Mouse (Mus musculus): ENCODE data around the gene Rchy1. TPM values are rescaled to one million over a fixed set of nuclear protein-coding genes. Genes with fewer than 3 reads are reported as not detected.
"Not testable (repeated sequence)": the region's sequence is repeated elsewhere in the genome, so short reads cannot be mapped to it uniquely, and the experiment has no call there.

Gene Rchy1
- polyA plus RNA-seq, 1 experiment from 2014 or later = 76.3 TPM

DNA sequence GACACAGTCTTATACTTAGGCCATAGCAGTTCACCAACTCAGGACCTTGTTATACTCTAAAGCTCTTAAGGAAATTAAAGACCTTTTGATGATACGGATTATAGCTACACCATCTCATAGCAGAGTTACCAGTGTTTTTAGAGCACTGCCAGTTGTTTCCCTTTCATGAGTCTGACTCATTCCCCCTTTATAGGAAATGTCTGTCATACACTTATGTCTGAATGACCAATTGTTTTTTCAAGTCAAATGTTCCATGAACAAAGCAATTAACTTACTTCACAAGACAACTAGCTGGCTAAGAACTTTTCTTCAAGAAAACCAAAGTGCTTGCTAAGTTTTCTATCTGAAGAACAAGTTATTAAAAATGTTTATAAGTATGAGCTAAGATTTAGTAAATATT is 2.9 kb downstream of the Rchy1 start:
- no peak overlapping the region for H3K4me2 ChIP-seq
- 93% methylated on average over 1 of the region's 1 CpGs for WGBS
- H3K9ac ChIP-seq (replicated peaks) = no peak overlapping the region

DNA sequence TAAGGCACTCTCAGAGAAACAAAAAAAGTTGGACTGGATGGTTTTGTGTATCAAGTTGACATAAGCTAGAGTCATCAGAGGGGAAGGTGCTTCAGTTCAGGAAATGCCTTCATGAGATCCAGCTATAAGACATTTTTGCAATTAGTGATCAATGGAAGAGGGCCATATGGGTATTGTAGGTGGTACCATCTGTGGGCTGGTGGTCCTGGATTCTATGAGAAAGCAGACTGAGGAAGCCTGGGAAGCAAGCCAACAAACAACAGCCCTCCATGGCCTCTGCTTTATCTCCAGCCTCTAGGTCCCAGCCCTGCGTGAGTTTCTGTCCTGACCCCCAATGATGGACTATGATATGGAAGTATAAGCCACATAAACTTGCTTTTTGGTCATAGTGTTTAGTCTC is 3.8 kb downstream of the Rchy1 start:
- H3K36me3 ChIP-seq = peaks cover 29% of the 10 kb centered on the region
- whole genome bisulfite sequencing = 100% methylated on average over 1 of the region's 1 CpGs
- H3K27me3 ChIP-seq = no peaks in the 10 kb centered on the region
- no peaks in the 10 kb centered on the region for H3K9me3 ChIP-seq
- H3K9ac ChIP-seq (replicated peaks) = no peak overlapping the region
- H3K4me1 ChIP-seq (replicated peaks) = peaks cover 20% of the 10 kb centered on the region
- no peak overlapping the region for H3K4me2 ChIP-seq
- H3K27ac ChIP-seq = no peak overlapping the region
- H3K4me3 ChIP-seq (replicated peaks) = no peak overlapping the region
- no peak for ATAC-seq (ENCODE audit: insufficient number of reproducible peaks, insufficient read depth, low FRiP score, low TSS enrichment, low read depth)

More for the DNA sequence above, 2.9 kb downstream of the Rchy1 start:
- Histone ChIP-seq H3K9me3 (no peaks in the 10 kb centered on the region), H3K36me3 (peaks cover 22% of the 10 kb centered on the region), H3K4me3 (replicated peaks) (no peak overlapping the region), H3K27ac (no peak overlapping the region), H3K27me3 (no peaks in the 10 kb centered on the region), H3K4me1 (replicated peaks) (peaks cover 20% of the 10 kb centered on the region)
- ATAC-seq (ENCODE audit: insufficient number of reproducible peaks, insufficient read depth, low FRiP score, low TSS enrichment, low read depth) = no peak

DNA sequence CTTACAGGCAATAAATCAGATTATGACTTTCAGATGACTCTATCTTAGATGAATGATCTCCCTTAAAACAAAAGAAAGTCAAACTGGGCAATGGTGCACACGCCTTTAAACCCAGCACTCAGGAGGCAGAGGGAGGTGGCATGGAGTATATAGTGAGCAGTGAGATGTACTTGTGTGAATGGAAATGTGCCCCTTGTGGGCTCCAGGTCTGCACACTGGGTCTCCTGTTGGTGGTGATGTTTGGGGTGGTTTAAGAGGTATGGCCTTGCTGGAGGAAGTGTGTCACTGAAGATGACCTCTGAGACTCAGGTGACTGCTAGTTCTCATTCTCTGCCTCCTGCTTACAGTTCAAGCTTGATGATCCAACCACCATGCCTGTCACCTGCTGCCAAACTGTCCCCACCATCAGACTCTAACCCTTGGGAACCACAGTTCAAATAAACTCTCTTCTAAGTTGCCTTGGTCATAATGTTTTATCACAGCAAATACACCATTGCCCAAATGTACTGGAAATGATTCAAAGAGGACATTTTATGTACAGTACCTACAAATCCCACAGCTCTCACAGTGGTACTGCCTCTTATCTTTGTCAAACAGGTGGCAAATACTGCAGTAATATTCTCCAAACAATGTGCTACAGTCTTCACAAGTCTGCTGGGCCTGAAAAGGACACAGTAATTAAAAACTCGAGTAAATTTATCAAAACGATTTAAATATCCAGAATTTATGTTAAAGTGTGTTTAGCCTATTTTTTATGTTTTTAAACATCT is 5.7 kb downstream of the Rchy1 start:
- WGBS = 88% methylated on average over 3 of the region's 3 CpGs
- peaks cover 44% of the 10 kb centered on the region for H3K36me3 ChIP-seq
- H3K4me2 ChIP-seq = no peak overlapping the region
- H3K9ac ChIP-seq (replicated peaks) = no peak overlapping the region
- H3K27ac ChIP-seq = no peak overlapping the region
- peaks cover 16% of the 10 kb centered on the region for H3K4me1 ChIP-seq (replicated peaks)
- no peak for ATAC-seq (ENCODE audit: insufficient number of reproducible peaks, insufficient read depth, low FRiP score, low TSS enrichment, low read depth)
- H3K9me3 ChIP-seq = no peaks in the 10 kb centered on the region
- H3K27me3 ChIP-seq = no peaks in the 10 kb centered on the region
- no peak overlapping the region for H3K4me3 ChIP-seq (replicated peaks)

DNA sequence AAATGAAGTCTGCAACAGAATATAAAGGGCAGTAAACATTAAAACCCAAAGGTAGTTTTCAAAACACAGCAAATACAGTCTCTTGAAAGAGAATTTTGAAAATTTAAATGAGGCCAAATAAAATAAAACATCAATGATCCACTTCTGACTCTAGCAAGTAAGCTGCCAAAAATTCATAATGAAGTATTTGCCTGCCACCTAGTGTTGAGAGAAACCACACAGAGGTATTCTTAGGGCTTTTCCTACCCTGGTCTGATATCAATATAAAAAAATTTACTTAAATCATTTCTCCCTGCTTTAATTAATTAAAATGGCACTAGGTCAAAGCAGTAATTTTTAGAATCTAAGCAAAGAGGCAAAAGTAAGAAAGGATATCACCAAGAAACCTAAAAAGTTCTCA is 11.5 kb downstream of the Rchy1 start:
- peaks cover 70% of the 10 kb centered on the region for H3K36me3 ChIP-seq
- H3K4me2 ChIP-seq = no peak overlapping the region
- no peak overlapping the region for H3K27ac ChIP-seq

DNA sequence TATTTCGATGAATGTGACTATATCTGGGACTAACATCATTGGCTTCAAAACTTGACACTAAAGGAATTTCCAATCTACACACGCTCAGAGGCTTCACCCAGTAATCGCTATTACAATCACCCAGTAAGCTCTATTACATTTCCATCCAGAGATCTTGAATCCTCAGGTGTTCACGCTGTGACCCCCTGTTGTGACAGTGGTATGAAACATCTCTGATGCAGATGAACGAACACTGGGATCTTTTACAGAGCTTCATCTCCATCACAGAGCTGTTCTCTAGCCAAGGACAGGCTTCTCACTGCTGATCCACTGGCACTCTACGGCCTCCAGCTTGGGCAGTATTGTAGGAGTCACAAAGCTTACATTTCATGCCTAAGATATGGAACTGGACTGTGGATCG is 13.4 kb downstream of the Rchy1 start:
- H3K4me2 ChIP-seq = no peak overlapping the region
- no peak overlapping the region for H3K9ac ChIP-seq (replicated peaks)
- no peaks in the 10 kb centered on the region for H3K4me1 ChIP-seq (replicated peaks)
- H3K36me3 ChIP-seq = peaks cover 68% of the 10 kb centered on the region
- no peak for ATAC-seq (ENCODE audit: insufficient number of reproducible peaks, insufficient read depth, low FRiP score, low TSS enrichment, low read depth)
- no peaks in the 10 kb centered on the region for H3K27me3 ChIP-seq
- 94% methylated on average over 7 of the region's 7 CpGs for WGBS
- no peak overlapping the region for H3K27ac ChIP-seq
- no peak overlapping the region for H3K4me3 ChIP-seq (replicated peaks)
- H3K9me3 ChIP-seq = no peaks in the 10 kb centered on the region

More for the DNA sequence above, 11.5 kb downstream of the Rchy1 start:
- Histone ChIP-seq H3K9ac (replicated peaks) (no peak overlapping the region), H3K4me1 (replicated peaks) (no peaks in the 10 kb centered on the region), H3K27me3 (no peaks in the 10 kb centered on the region), H3K4me3 (replicated peaks) (no peak overlapping the region), H3K9me3 (no peaks in the 10 kb centered on the region)
- no peak for ATAC-seq (ENCODE audit: insufficient number of reproducible peaks, insufficient read depth, low FRiP score, low TSS enrichment, low read depth)

DNA sequence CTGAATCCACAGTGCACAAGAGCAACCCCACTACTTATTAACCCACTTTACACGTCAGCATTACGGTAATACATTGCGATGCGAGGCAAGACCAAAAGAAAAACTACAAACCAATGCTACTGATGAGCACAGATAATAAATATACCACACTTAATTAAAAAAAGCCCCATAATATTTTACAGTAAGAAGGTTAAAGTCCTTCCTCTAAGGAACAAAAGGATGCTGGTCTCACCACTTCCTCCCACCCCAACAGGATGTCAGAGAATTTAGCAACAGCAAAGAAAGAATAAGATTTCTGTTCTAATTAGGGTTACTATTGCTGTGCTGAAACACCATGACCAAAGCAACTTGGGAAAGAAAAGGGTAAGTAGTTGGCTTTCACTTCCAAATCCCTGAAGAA is 15.9 kb downstream of the Rchy1 start:
- H3K9me3 ChIP-seq = no peaks in the 10 kb centered on the region
- no peak for ATAC-seq (ENCODE audit: insufficient number of reproducible peaks, insufficient read depth, low FRiP score, low TSS enrichment, low read depth)
- no peak overlapping the region for H3K4me3 ChIP-seq (replicated peaks)
- H3K27ac ChIP-seq = no peak overlapping the region
- no peak overlapping the region for H3K9ac ChIP-seq (replicated peaks)
- peaks cover 3% of the 10 kb centered on the region; the same call in 1 of the 2 replicates for H3K4me1 ChIP-seq (replicated peaks)
- peaks cover 49% of the 10 kb centered on the region for H3K36me3 ChIP-seq
- 98% methylated on average over 4 of the region's 4 CpGs for WGBS
- H3K27me3 ChIP-seq = no peaks in the 10 kb centered on the region
- H3K4me2 ChIP-seq = no peak overlapping the region

DNA sequence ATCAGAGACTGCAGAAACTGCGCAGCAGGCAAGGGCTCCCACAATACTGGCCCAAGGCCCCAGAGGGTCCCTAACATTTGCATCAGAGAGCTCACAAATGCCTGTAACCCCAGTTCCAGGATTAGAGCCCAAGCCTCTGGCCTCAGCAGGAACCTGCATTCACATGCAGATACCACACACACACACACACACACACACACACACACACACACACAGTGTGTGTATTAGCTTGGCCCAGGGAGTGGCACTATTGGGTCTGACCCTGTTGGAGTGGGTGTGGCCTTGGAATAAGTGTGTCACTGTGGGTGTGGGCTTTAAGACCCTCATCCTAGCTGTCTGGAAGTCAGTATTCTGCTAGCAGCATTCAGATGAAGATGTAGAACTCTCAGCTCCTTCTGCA is 17.3 kb downstream of the Rchy1 start:
- not testable (repeated sequence) for H3K9me3 ChIP-seq; H3K4me1 ChIP-seq (replicated peaks); ATAC-seq (ENCODE audit: insufficient number of reproducible peaks, insufficient read depth, low FRiP score, low TSS enrichment, low read depth); H3K4me3 ChIP-seq (replicated peaks); H3K27me3 ChIP-seq; H3K9ac ChIP-seq (replicated peaks); H3K27ac ChIP-seq; H3K4me2 ChIP-seq
- peaks cover 45% of the 10 kb centered on the region for H3K36me3 ChIP-seq
- WGBS = 74% methylated on average over 1 of the region's 1 CpGs

DNA sequence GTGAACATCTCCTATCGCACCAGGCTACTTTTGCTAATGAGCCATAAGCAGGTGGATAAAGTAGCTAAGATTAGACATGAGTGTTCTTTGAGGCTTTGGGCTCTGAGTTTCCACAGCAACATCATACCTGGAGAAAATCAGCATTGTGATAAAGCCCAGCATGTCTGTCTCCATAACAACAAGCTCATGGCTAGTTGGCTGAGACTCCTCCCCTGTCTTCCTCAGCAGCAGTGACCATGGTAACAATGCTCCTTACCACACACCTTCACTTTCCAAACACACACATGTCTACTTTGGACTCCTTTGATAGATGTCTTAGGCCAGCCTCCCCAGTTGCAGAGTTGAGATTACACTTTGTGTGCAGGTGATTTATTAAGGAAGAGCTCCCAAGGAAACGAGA is 49.6 kb downstream of the Rchy1 start:
- Histone ChIP-seq H3K9me3 (no peaks in the 10 kb centered on the region), H3K4me2 (no peak overlapping the region), H3K27me3 (no peaks in the 10 kb centered on the region), H3K9ac (replicated peaks) (no peak overlapping the region), H3K4me1 (replicated peaks) (no peaks in the 10 kb centered on the region), H3K4me3 (replicated peaks) (no peak overlapping the region), H3K27ac (no peak overlapping the region), H3K36me3 (no peaks in the 10 kb centered on the region)
- ATAC-seq (ENCODE audit: insufficient number of reproducible peaks, insufficient read depth, low FRiP score, low TSS enrichment, low read depth) = no peak
- WGBS = 78% methylated on average over 2 of the region's 2 CpGs

DNA sequence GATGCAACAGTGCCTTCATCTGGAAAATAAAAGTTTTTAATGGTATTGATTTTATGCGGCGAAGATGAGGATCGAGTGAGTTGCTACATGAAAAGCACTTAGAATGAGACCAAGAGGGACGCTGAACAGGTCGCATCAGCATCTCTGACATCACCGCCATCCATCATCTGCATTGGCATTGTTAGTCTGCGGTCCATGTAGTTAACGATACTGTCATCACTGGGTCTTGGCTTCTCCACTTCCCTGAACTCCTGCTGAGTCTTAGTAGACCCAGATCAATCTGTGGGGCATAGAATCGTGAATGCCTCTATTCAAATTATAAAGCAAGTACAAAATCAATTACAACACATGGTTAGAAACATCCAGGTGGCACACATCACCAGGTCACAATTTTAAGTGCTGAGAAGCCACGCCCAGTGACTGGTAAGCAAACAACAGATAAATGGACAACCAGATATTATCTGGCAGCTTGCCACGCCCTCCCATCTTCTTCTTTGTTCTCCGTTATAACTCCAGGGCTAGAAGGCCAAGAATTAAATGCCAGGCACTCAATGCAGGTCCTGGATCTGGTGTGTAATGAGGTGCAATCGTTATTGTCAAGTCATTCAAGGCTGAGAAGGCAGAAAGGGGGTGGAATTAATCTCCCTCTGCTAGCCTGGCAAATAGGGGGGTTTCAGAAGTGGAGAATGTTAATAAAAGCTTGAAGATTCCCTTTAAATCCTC is 51.3 kb downstream of the Rchy1 start:
- Histone ChIP-seq H3K4me3 (replicated peaks) (no peak overlapping the region), H3K36me3 (no peaks in the 10 kb centered on the region), H3K4me2 (no peak overlapping the region), H3K9ac (replicated peaks) (no peak overlapping the region), H3K27ac (no peak overlapping the region), H3K4me1 (replicated peaks) (no peaks in the 10 kb centered on the region), H3K27me3 (no peaks in the 10 kb centered on the region), H3K9me3 (no peaks in the 10 kb centered on the region)
- ATAC-seq (ENCODE audit: insufficient number of reproducible peaks, insufficient read depth, low FRiP score, low TSS enrichment, low read depth) = no peak
- WGBS = 81% methylated on average over 13 of the region's 13 CpGs

DNA sequence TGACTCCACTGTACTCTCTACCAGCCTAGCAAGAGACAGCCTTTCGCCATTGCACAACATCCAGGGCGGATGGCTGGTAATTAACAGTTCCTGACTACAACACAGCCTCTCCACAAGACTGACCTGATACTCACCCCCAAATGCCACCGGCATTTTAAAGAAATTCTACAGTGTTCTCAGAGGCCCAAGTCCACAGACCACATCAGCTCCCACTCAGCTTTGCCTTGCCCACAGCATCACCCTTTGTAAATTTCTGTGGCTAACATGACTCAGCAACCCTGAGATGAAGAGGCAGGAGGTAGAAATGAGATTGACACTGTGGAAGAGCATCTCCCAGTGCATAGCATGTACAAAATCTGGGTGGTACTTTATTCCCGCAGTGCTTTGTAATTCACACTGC is 52.3 kb downstream of the Rchy1 start:
- Histone ChIP-seq H3K27ac (no peak overlapping the region), H3K4me2 (no peak overlapping the region), H3K27me3 (no peaks in the 10 kb centered on the region), H3K36me3 (no peaks in the 10 kb centered on the region), H3K4me1 (replicated peaks) (no peaks in the 10 kb centered on the region), H3K9ac (replicated peaks) (no peak overlapping the region), H3K9me3 (no peaks in the 10 kb centered on the region), H3K4me3 (replicated peaks) (no peak overlapping the region)
- ATAC-seq (ENCODE audit: insufficient number of reproducible peaks, insufficient read depth, low FRiP score, low TSS enrichment, low read depth) = no peak
- WGBS = 91% methylated on average over 4 of the region's 4 CpGs

DNA sequence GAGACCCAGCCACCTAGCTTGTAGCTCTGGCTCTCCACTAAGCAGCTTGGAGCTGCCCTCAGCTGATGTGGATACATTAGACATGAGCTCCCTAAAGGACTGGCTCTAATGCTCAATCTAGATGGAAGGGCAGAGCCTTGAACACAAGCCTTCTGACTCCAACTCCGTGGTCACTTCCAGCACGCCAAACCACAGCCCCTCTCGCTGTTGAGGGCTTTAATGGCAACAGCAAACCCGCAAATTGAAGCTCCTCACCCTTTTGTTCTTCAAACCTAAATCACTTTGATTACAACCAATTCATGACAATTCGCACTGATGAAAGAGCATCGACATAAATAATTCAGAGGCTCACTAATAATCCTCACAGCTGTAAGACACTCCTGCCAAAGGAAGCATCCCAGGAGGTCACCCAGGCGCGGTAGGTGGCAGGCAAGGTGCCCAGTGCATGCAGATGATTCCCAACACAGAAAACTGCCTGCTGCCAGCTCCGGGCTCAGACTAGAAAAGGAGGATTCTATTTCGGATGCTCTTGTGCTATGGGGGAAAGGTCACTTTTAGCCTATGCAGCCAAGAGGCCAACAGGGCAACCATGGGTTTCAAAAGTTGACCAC is 53.8 kb downstream of the Rchy1 start:
- Histone ChIP-seq H3K4me2 (no peak overlapping the region), H3K9ac (replicated peaks) (no peak overlapping the region), H3K9me3 (no peaks in the 10 kb centered on the region), H3K4me1 (replicated peaks) (no peaks in the 10 kb centered on the region), H3K27me3 (no peaks in the 10 kb centered on the region), H3K4me3 (replicated peaks) (no peak overlapping the region), H3K36me3 (no peaks in the 10 kb centered on the region), H3K27ac (no peak overlapping the region)
- no peak for ATAC-seq (ENCODE audit: insufficient number of reproducible peaks, insufficient read depth, low FRiP score, low TSS enrichment, low read depth)
- WGBS = 67% methylated on average over 10 of the region's 10 CpGs

Measured in limb, embryonic 12.5 days (tissue).